Mouse (Mus musculus) liver, postnatal 0 days (tissue): ENCODE measurements around the gene Supt4a.

Experiments used
- CTCF ChIP-seq: sonication (generic); IDR thresholded peaks from 2 replicates; pipeline ENCODE4 v1.5.1; 2016; ENCODE audit warnings: antibody characterized with exemption, low read depth
- EP300 ChIP-seq: IDR thresholded peaks from 2 replicates; pipeline ENCODE4 v1.6.1; 2016; ENCODE audit warnings: antibody characterized with exemption, low read depth, mild to moderate bottlenecking

DNA sequence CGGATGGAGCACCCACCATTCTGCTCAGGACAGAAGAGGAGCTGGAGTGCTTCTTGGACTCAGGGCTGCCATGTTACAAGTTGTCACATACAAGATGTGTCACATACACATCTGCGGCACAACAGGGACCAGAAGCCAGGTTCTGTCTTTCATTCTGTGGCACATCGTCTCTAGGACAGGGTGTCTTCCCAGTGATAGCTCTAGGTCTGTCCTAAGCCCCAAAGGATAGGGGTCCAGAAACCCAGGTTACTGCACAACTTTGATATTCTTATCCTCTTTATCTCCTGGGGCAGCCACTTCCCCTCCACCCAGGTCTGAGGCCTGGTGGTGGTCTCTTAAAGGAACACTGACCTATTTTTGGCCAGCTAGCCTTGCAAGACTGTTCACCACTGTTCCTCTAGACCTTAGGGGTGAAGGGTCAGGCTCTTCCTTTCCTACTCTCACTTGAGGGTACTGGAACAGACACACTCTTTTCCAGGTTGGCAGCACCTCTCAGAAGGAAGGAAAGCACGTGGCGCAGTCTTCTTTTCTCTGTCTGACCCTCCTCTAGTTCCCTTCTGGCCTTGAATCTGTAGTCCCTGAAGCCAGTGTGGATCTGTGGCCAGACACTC, 16.6 kb downstream of the Supt4a start:
- TF ChIP-seq CTCF = no peak
- no peak for TF ChIP-seq EP300
